Mouse (Mus musculus): Measurements from ENCODE around the gene Olfr1489. TPM values are rescaled to one million over a fixed set of nuclear protein-coding genes. Genes with fewer than 3 reads are reported as not detected.
"Not testable (repeated sequence)": the region's sequence is repeated elsewhere in the genome, so short reads cannot be mapped to it uniquely, and the experiment has no call there.

The Olfr1489 gene
- polyA plus RNA-seq (2016; fragmentation: Nextera tagmentation; extraction: Ambion mirVana), result not detected in 2 replicates

GRCm38 (mm10) chr19:13631321-13631720, at the start of gene Olfr1489:
Olfr1489 (plus strand) TSS chr19:13631621.
- Histone ChIP-seq H3K27ac (replicated peaks) (no peak within 1 kb of the TSS), H3K27me3 (ENCODE audit: low read depth, poor library complexity, severe bottlenecking) (no peaks in the 10 kb centered on the region), H3K4me3 (no peak within 1 kb of the TSS), H3K4me1 (no peaks in the 10 kb centered on the region), H3K36me3 (no peaks in the 10 kb centered on the region), H3K9me3 (replicated peaks) (peaks cover 41% of the 10 kb centered on the region; the same call in 1 of the 2 replicates)
- WGBS, result 79% methylated on average over 1 of the region's 1 CpGs
- DNase-seq (ENCODE audit: low spot score), result no peak

DNA sequence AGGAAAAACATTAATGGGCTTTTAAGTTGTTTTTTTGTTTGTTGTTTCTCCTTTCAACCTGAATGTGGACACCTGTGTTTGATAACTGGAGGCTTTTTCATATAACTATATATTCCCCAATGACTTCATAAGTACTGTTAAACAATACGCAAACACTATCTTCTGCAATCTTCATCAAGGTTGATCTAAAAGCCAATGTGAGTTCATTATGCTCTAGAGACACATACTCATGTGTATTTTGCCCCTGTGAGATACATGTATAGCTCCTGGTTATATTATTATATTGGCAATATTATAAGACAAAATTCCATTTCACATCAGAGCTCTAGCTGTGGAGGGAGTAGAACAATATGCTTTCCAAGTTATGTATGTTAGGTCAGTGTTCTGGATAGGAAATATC, 48.2 kb upstream of the Olfr1489 start, which contains the start of gene Olfr1484:
Gene Olfr1484, plus strand, starts transcription at position 301 of the 400 bp plus-strand sequence.
- 89% methylated on average over 1 of the region's 1 CpGs for WGBS
- no peak for DNase-seq (ENCODE audit: low spot score)
- Histone ChIP-seq H3K4me3 (no peak within 1 kb of the TSS), H3K36me3 (no peaks in the 10 kb centered on the region), H3K4me1 (no peaks in the 10 kb centered on the region), H3K27ac (replicated peaks) (no peak within 1 kb of the TSS), H3K9me3 (replicated peaks) (peaks cover 13% of the 10 kb centered on the region; the same call in 1 of the 2 replicates), H3K27me3 (ENCODE audit: low read depth, poor library complexity, severe bottlenecking) (no peaks in the 10 kb centered on the region)

GRCm38 (mm10) chr19:13617075-13617474, 14.3 kb upstream of the Olfr1489 start, which contains the start of gene Olfr1487:
Olfr1487 (plus strand) TSS chr19:13617375.
- H3K27me3 ChIP-seq (ENCODE audit: low read depth, poor library complexity, severe bottlenecking); H3K36me3 ChIP-seq; H3K27ac ChIP-seq (replicated peaks); H3K4me1 ChIP-seq; H3K4me3 ChIP-seq; DNase-seq (ENCODE audit: low spot score): not testable (repeated sequence)
- 90% methylated on average over 2 of the region's 2 CpGs for WGBS
- peaks cover 34% of the 10 kb centered on the region for H3K9me3 ChIP-seq (replicated peaks)

DNA sequence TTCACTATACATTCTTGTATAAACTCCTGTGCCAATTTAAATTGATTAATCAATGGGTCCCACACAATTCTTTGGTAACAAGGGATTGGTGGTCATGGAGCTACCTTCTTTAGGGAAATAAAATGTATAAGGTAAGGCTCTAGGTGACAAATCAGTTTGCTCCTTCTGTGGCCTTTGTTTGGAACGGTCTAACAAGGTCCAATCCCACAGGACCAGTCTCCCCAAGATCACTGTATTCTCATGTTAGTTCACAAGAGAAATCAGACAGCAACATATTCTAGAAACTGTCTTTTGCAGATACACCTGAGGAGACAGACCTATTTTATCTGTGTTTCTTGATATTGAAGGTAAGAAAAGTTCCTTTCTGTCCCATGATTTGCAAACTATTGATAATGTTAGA, 19.4 kb downstream of the Olfr1489 start, which contains the start of gene Olfr1490:
Gene Olfr1490, plus strand, starts transcription at position 301 of the 400 bp plus-strand sequence.
- H3K27ac ChIP-seq (replicated peaks), result no peak within 1 kb of the TSS
- no peak for DNase-seq (ENCODE audit: low spot score)
- no peak within 1 kb of the TSS for H3K4me3 ChIP-seq
- 77% methylated on average over 1 of the region's 1 CpGs for WGBS
- no peaks in the 10 kb centered on the region for H3K27me3 ChIP-seq (ENCODE audit: low read depth, poor library complexity, severe bottlenecking)
- H3K9me3 ChIP-seq (replicated peaks), result peaks cover 27% of the 10 kb centered on the region; the same call in 1 of the 2 replicates
- H3K4me1 ChIP-seq, result no peaks in the 10 kb centered on the region
- no peaks in the 10 kb centered on the region for H3K36me3 ChIP-seq

Small RNA genes lying within 50 kb of the gene (microRNA-seq; reads per million reads assigned to microRNA genes)
- not detected for gene Gm22323
- not detected for gene Gm23931

Other genes starting within 250 kb of the Olfr1489 start
- not detected in 2 replicates for gene Olfr1469, start 223.8 kb upstream of the Olfr1489 start, polyA plus RNA-seq (2016; fragmentation: Nextera tagmentation; extraction: Ambion mirVana)
- gene Olfr1471, start 188.2 kb upstream of the Olfr1489 start, polyA plus RNA-seq (2016; fragmentation: Nextera tagmentation; extraction: Ambion mirVana), result not detected in 2 replicates
- not detected in 2 replicates for gene Olfr1472, start 175.5 kb upstream of the Olfr1489 start, polyA plus RNA-seq (2016; fragmentation: Nextera tagmentation; extraction: Ambion mirVana)
- gene Olfr1474, start 162.1 kb upstream of the Olfr1489 start, polyA plus RNA-seq (2016; fragmentation: Nextera tagmentation; extraction: Ambion mirVana), result not detected in 2 replicates
- not detected in 2 replicates for gene Olfr1475, start 151.4 kb upstream of the Olfr1489 start, polyA plus RNA-seq (2016; fragmentation: Nextera tagmentation; extraction: Ambion mirVana)
- not detected in 2 replicates for gene Olfr1477, start 131.1 kb upstream of the Olfr1489 start, polyA plus RNA-seq (2016; fragmentation: Nextera tagmentation; extraction: Ambion mirVana)
- gene Olfr1480, start 103.7 kb upstream of the Olfr1489 start, polyA plus RNA-seq (2016; fragmentation: Nextera tagmentation; extraction: Ambion mirVana), result not detected in 2 replicates
- not detected in 2 replicates for gene Olfr1484, start 48.1 kb upstream of the Olfr1489 start, polyA plus RNA-seq (2016; fragmentation: Nextera tagmentation; extraction: Ambion mirVana)
- not detected in 2 replicates for gene Olfr1487, start 14.2 kb upstream of the Olfr1489 start, polyA plus RNA-seq (2016; fragmentation: Nextera tagmentation; extraction: Ambion mirVana)
- gene Olfr1490, start 19.5 kb downstream of the Olfr1489 start, polyA plus RNA-seq (2016; fragmentation: Nextera tagmentation; extraction: Ambion mirVana), result not detected in 2 replicates
- gene Olfr1491, start 65.6 kb downstream of the Olfr1489 start, polyA plus RNA-seq (2016; fragmentation: Nextera tagmentation; extraction: Ambion mirVana), result not detected in 2 replicates
- not detected in 2 replicates for gene Olfr1493-ps1, start 91.7 kb downstream of the Olfr1489 start, polyA plus RNA-seq (2016; fragmentation: Nextera tagmentation; extraction: Ambion mirVana)
- gene Olfr1494, start 108.1 kb downstream of the Olfr1489 start, polyA plus RNA-seq (2016; fragmentation: Nextera tagmentation; extraction: Ambion mirVana), result not detected in 2 replicates
- not detected in 2 replicates for gene Olfr1495, start 133.0 kb downstream of the Olfr1489 start, polyA plus RNA-seq (2016; fragmentation: Nextera tagmentation; extraction: Ambion mirVana)
- gene Olfr1496, start 146.3 kb downstream of the Olfr1489 start, polyA plus RNA-seq (2016; fragmentation: Nextera tagmentation; extraction: Ambion mirVana), result not detected in 2 replicates
- gene Olfr1497, start 166.6 kb downstream of the Olfr1489 start, polyA plus RNA-seq (2016; fragmentation: Nextera tagmentation; extraction: Ambion mirVana), result not detected in 2 replicates
- not detected in 2 replicates for gene Olfr1499, start 187.8 kb downstream of the Olfr1489 start, polyA plus RNA-seq (2016; fragmentation: Nextera tagmentation; extraction: Ambion mirVana)
- not detected in 2 replicates for gene Olfr1500, start 198.9 kb downstream of the Olfr1489 start, polyA plus RNA-seq (2016; fragmentation: Nextera tagmentation; extraction: Ambion mirVana)
- not detected in 2 replicates for gene Olfr1501, start 219.1 kb downstream of the Olfr1489 start, polyA plus RNA-seq (2016; fragmentation: Nextera tagmentation; extraction: Ambion mirVana)
- not detected in 2 replicates for gene Olfr1502, start 230.2 kb downstream of the Olfr1489 start, polyA plus RNA-seq (2016; fragmentation: Nextera tagmentation; extraction: Ambion mirVana)